Mouse (Mus musculus): ENCODE results near the gene Gfra1.

GRCm38 (mm10) chr19:58451323-58451722 lies 4.4 kb downstream of the Gfra1 start:
- TF ChIP-seq CTCF (IDR thresholded peaks at IDR 0.05; ENCODE audit: borderline replicate concordance, extremely low read depth, insufficient read depth, insufficient read length) (no peak), POLR2A (IDR thresholded peaks at IDR 0.05; ENCODE audit: borderline replicate concordance, extremely low read depth, insufficient read depth, insufficient read length, poor library complexity, severe bottlenecking) (no peak)

Data from brain, embryonic 14.5 days (tissue).